Mouse (Mus musculus): Measurements from ENCODE around the gene Armh1. TPM values are rescaled to one million over a fixed set of nuclear protein-coding genes. Genes with fewer than 3 reads are reported as not detected.
A peak's percentile ranks its signal among the peaks of the same experiment; 100 is the strongest.

Armh1 gene
- polyA plus RNA-seq, 1 experiment, result 0.67 TPM

DNA sequence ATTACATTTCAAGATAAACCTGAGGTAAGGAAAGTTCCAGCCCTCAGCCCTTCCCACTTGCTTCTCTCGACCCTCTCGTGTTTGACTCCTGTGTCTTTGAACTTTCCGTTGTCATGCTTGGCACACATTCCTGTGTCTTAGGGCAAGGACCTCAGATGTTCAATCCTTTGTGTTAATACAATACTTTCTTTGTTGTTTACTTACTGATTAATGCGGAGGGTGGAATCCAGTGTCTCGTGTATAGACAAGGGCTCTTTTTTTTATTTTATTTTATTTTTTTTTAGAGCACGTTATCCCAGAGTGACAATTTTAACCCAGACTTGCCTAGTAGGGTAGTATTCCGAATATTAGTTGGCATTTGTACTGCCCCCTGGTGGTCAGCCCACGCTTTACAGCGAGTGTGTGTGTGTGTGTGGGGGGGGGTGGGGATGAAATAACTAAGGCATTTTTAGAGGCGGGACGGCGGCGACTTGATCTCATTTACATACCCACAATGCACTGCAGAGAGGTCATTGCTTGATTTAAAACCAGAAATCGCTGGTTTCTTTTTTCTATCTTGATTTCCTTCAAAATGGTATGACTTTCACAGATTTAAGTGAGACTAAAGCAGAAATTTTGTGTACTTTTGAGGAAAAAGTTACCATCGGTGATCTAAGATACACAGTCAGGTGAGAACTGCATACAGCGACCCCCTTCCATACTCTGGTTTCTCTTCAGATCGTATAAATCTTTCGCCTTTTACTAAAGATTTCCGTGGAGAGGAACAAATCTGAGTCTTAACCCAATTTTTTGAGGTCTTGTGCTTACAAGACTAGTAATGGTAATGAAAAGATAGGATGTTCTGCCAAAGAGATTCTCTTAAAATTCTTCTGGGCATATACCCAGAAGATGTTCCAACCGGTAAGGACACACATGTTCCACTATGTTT is 41.5 kb downstream of the Armh1 start:
- H3K4me3 ChIP-seq (ENCODE audit: insufficient read depth, low read length), result no peak overlapping the region
- no peaks in the 10 kb centered on the region for H3K4me1 ChIP-seq (ENCODE audit: control insufficient read depth, insufficient read depth, low read length)
- TF ChIP-seq CTCF (IDR thresholded peaks at IDR 0.05; ENCODE audit: extremely low read depth, insufficient read depth, low read length) (peak; percentile 46), POLR2A (IDR thresholded peaks at IDR 0.05; ENCODE audit: extremely low read depth, insufficient read depth, low read length) (no peak)
- no peak overlapping the region for H3K27ac ChIP-seq (ENCODE audit: insufficient read depth, low read length)

DNA sequence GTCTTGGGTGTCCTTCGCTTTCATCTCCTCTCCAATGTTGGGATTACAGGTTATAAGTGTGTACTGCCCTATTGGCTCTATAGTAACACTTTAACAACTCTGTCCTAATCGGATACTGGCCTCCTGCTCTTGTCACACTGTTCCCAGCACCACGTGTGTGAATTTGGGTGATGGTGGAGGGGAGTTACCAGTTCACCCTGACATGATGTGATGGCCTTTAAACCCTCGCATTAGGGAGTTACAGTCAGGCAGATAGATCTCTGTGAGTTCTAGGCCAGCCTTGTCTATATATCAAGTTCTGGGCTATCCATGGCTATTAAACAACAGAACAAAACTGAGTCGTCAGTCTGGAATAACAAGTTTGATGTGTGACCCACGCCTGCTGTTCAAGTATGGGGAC is 42.3 kb downstream of the Armh1 start:
- Histone ChIP-seq H3K27ac (ENCODE audit: insufficient read depth, low read length) (no peak overlapping the region), H3K4me1 (ENCODE audit: control insufficient read depth, insufficient read depth, low read length) (no peaks in the 10 kb centered on the region), H3K4me3 (ENCODE audit: insufficient read depth, low read length) (no peak overlapping the region)
- TF ChIP-seq POLR2A (IDR thresholded peaks at IDR 0.05; ENCODE audit: extremely low read depth, insufficient read depth, low read length) (no peak), CTCF (IDR thresholded peaks at IDR 0.05; ENCODE audit: extremely low read depth, insufficient read depth, low read length) (no peak)

DNA sequence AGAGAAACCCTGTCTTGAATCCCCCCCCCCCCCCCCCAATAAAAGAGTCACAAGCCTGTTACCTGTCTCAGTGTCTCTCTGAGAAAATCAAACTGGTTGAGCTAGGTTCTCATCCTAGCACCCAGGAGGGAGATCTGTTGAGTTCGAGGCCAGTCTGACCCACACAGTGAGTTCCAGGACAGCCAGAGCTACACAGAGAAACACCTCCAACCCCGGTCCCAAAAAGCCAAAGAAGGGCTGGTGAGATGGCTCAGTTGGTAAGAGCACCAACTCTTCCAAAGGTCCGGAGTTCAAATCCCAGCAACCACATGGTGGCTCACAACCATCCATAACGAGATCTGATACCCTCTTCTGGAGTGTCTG is 49.0 kb downstream of the Armh1 start:
- Histone ChIP-seq H3K4me3 (ENCODE audit: insufficient read depth, low read length) (no peak overlapping the region), H3K27ac (ENCODE audit: insufficient read depth, low read length) (no peak overlapping the region), H3K4me1 (ENCODE audit: control insufficient read depth, insufficient read depth, low read length) (no peaks in the 10 kb centered on the region)
- TF ChIP-seq POLR2A (IDR thresholded peaks at IDR 0.05; ENCODE audit: extremely low read depth, insufficient read depth, low read length) (no peak), CTCF (IDR thresholded peaks at IDR 0.05; ENCODE audit: extremely low read depth, insufficient read depth, low read length) (no peak)

DNA sequence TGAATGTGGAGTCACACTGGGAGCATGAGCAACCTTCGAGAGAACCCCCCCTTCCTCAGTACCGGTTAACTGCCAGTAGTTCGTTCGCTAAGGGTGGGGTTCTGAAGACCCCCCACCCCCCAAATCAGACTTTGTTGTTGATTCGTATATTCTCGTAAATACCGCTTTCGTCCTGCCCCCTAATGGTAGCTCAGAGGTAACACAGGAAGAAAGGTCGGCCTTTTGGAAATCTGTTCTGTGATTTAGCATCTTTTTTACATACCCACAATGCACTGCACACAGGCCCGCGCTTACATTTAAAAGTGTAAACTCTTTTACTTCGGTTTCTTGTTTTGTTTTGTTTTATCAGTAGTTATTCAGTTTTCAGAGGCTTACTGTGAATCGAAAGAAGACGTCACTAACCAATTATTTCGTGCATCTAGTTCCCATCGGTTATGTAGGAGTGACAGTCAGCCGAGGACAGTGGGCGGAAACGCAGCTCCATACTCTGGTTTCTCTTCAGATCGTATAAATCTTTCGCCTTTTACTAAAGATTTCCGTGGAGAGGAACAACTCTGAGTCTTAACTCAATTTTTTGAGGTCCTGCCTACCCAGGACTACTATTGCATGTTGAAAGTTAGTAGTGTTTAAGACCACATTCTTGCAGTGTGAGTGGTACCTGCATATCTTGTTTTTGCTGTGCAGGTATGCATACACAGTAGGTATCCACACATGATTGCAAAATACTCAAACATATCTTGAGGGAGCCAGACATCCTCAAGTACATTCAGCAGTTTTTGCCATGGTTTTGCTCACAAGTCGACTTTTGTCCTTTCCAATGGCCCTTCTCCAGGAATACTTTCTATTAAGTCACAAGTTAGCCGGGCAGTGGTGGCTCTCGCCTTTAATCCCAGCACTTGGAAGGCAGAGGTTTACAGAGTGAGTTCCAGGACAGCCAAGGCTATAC is 49.6 kb downstream of the Armh1 start:
- Histone ChIP-seq H3K27ac (ENCODE audit: insufficient read depth, low read length) (no peak overlapping the region), H3K4me3 (ENCODE audit: insufficient read depth, low read length) (peak overlapping the region; percentile 21), H3K4me1 (ENCODE audit: control insufficient read depth, insufficient read depth, low read length) (no peaks in the 10 kb centered on the region)
- TF ChIP-seq CTCF (IDR thresholded peaks at IDR 0.05; ENCODE audit: extremely low read depth, insufficient read depth, low read length) (peak; percentile 33; the same call in 1 of the 2 replicates), POLR2A (IDR thresholded peaks at IDR 0.05; ENCODE audit: extremely low read depth, insufficient read depth, low read length) (0 out of 2 replicates have a peak, but pooled peaks have one; percentile 37)

DNA sequence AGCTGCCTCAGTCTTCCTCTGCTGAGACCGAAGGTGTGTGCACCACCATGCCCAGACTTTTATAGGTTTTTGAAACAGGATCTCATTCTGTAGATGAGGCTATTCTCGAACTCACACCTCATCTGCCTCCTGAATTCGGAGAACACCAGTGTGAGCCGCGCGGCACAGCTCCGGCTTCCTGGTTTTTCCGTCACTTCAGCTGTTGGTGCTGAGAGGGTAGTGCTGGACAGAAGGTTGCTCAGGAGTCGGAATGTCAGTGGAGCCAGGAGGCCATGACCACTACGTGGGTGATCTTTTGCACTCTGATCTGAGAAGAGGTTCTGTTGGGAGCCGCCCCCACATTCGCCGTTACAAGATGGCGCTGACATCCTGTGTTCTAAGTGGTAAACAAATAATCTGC is 60.1 kb downstream of the Armh1 start:
- no peak overlapping the region for H3K27ac ChIP-seq (ENCODE audit: insufficient read depth, low read length)
- no peak for TF ChIP-seq POLR2A (IDR thresholded peaks at IDR 0.05; ENCODE audit: extremely low read depth, insufficient read depth, low read length)
- TF ChIP-seq CTCF (IDR thresholded peaks at IDR 0.05; ENCODE audit: extremely low read depth, insufficient read depth, low read length), result no peak
- 0 out of 2 replicates have a peak, but pooled peaks cover 1% of the 10 kb centered on the region for H3K4me1 ChIP-seq (ENCODE audit: control insufficient read depth, insufficient read depth, low read length)
- H3K4me3 ChIP-seq (ENCODE audit: insufficient read depth, low read length), result no peak overlapping the region

DNA sequence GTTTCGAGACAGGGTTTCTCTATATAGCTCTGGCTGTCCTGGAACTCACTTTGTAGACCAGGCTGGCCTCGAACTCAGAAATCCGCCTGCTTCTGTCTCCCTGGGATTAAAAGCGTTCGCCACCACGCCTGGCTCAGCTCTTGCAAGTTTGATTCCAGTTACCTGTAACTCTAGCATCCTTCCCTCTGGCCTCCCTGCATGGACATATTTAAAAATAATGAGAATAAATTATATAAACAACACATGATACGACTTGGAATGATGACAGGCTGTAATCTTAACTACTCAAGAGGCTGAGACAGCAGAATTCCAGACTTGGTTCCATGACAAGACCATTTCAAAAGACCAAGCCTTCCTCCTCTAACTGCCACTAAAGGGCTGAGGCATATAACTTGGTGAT is 61.3 kb downstream of the Armh1 start:
- Histone ChIP-seq H3K4me1 (ENCODE audit: control insufficient read depth, insufficient read depth, low read length) (0 out of 2 replicates have a peak, but pooled peaks cover 1% of the 10 kb centered on the region), H3K27ac (ENCODE audit: insufficient read depth, low read length) (no peak overlapping the region), H3K4me3 (ENCODE audit: insufficient read depth, low read length) (no peak overlapping the region)
- TF ChIP-seq POLR2A (IDR thresholded peaks at IDR 0.05; ENCODE audit: extremely low read depth, insufficient read depth, low read length) (no peak), CTCF (IDR thresholded peaks at IDR 0.05; ENCODE audit: extremely low read depth, insufficient read depth, low read length) (no peak)

DNA sequence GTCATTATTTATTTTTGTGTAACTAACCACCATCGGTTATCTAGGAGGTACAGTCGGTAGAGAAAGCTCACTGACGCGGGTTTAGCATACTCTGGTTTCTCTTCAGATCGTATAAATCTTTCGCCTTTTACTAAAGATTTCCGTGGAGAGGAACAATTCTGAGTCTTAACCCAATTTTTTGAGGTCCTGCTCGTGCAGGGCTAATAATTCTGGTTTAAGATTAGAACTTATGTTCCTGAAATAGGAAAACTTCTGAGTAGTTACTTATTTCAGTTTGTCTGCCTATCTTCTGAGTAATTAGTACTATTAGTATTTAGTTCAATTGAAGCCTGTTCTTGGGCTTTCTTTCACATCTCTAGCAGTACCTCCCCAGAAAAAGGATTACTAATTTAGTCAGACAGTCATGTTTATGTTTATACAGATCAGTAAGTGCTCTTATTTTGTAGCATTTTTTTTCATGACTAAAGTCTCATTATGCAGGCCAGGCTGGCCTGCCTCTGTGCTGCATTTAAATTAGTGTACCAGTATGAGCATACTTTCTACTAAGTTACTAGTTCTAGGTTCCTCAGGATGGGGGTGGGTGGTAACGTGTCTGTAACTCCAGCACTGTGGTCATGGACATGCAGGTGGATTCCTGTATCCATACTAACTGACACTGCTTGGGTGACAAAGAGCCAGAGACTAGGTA is 61.9 kb downstream of the Armh1 start:
- Histone ChIP-seq H3K27ac (ENCODE audit: insufficient read depth, low read length) (no peak overlapping the region), H3K4me1 (ENCODE audit: control insufficient read depth, insufficient read depth, low read length) (0 out of 2 replicates have a peak, but pooled peaks cover 1% of the 10 kb centered on the region), H3K4me3 (ENCODE audit: insufficient read depth, low read length) (peak overlapping the region; percentile 12; the same call in 1 of the 2 replicates)
- TF ChIP-seq POLR2A (IDR thresholded peaks at IDR 0.05; ENCODE audit: extremely low read depth, insufficient read depth, low read length) (peak; percentile 77), CTCF (IDR thresholded peaks at IDR 0.05; ENCODE audit: extremely low read depth, insufficient read depth, low read length) (no peak)

DNA sequence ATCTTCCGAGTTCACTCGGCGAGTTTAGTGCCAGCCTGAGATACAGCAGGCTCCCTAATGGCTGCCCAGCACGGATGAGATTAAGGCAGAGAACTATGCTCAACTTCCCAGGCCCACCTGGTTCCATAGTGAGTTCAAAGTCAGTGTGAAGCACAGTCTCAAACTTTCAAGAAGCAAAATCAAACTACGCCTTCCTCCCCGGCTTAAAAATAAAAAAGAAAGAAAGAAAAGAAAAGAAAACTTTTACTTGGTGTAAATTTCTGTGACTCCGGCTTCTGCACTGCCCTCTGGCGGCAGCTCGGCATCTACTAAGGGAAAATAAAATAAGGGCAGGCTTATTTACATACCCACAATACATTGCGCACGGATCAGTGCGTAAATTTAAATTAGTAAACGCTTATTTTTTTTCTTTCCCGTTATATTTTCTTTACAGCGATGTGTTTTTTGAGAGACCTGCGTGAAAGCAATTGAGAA is 62.5 kb downstream of the Armh1 start:
- TF ChIP-seq CTCF (IDR thresholded peaks at IDR 0.05; ENCODE audit: extremely low read depth, insufficient read depth, low read length) (peak; percentile 73), POLR2A (IDR thresholded peaks at IDR 0.05; ENCODE audit: extremely low read depth, insufficient read depth, low read length) (no peak)
- H3K4me1 ChIP-seq (ENCODE audit: control insufficient read depth, insufficient read depth, low read length), result 0 out of 2 replicates have a peak, but pooled peaks cover 1% of the 10 kb centered on the region
- H3K4me3 ChIP-seq (ENCODE audit: insufficient read depth, low read length), result peak overlapping the region; percentile 12; the same call in 1 of the 2 replicates
- H3K27ac ChIP-seq (ENCODE audit: insufficient read depth, low read length), result no peak overlapping the region
